Mouse (Mus musculus) lung, adult 2 months (tissue): ENCODE data around the gene Ppp1r14a. TPM values are rescaled to one million over a fixed set of nuclear protein-coding genes. Genes with fewer than 3 reads are reported as not detected.
A peak's percentile ranks its signal among the peaks of the same experiment; 100 is the strongest.

Experiments used
- DNase-seq: peaks from one replicate; pipeline ENCODE4 v3.0.0; 2022
- H3K4me1 ChIP-seq: fragments of 200-500 bp; 2 replicates; pipeline ENCODE4 v1.6.1; 2011; ENCODE audit warnings: low read length; ENCODE audit not compliant: control insufficient read depth, insufficient read depth
- H3K4me3 ChIP-seq: fragments of 200-500 bp; replicated peaks from 2 replicates; pipeline ENCODE3; 2011; ENCODE audit warnings: low read depth, mild to moderate bottlenecking, control low read depth, low read length; ENCODE audit errors: extremely low read depth
- CTCF ChIP-seq: fragments of 200-500 bp; IDR thresholded peaks from 2 replicates; pipeline ENCODE4 v1.5.1; 2011; ENCODE audit warnings: mild to moderate bottlenecking, low read length, control low read depth; ENCODE audit not compliant: insufficient read depth
- POLR2A ChIP-seq: fragments of 200-500 bp; IDR thresholded peaks from 2 replicates; pipeline ENCODE4 v1.6.1; 2011; ENCODE audit warnings: low read depth, mild to moderate bottlenecking, control low read depth, low read length, borderline replicate concordance; ENCODE audit errors: extremely low read depth
- WGBS: fragments of 180-500 bp; shearing (Covaris S2); methylation state at CpG from one replicate; pipeline ENCODE4 v1.1.7; 2018; 5-methylcytosine and 5-hydroxymethylcytosine counted together
- polyA plus RNA-seq: library from polyadenylated mRNA; depleted of rRNA; stranded (reverse); fragments of >200 nt; gene quantifications from 2 replicates; pipeline ENCODE4 v1.2.3, GENCODE M21; 2012

Gene Ppp1r14a
- polyA plus RNA-seq, 1 experiment: 242 TPM

DNA sequence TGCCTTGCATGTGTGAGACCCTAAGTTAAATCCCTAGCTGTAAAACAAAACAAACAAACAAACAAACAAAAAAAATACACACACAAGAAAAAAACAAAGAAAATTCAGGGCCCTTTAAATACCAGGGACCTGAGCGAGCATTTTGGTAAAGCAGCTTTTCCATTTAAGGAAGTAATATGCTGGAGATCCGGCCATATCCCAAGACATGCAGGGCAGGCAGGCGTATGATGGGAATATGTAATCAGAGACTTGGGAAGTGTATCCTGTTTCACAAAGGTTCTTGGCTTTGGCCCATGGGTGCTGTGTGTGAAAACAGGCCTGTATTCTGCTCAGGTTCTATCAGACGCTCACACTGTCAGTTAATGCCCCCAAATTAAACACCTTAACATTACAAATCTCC is 11.6 kb upstream of the Ppp1r14a start:
- TF ChIP-seq POLR2A (no peak), CTCF (no peak)
- 48% methylated on average over 4 of the region's 4 CpGs for WGBS
- Histone ChIP-seq H3K4me3 (no peak overlapping the region), H3K4me1 (peaks cover 3% of the 10 kb centered on the region; the same call in 1 of the 2 replicates)
- no peak for DNase-seq

- Histone ChIP-seq H3K4me1 (peaks cover 3% of the 10 kb centered on the region; the same call in 1 of the 2 replicates), H3K4me3 (no peak overlapping the region)
- TF ChIP-seq POLR2A (no peak), CTCF (no peak)
- DNase-seq: no peak
Measured at GRCm38 (mm10) chr7:29279261-29279660, 9.8 kb upstream of the Ppp1r14a start.

DNA sequence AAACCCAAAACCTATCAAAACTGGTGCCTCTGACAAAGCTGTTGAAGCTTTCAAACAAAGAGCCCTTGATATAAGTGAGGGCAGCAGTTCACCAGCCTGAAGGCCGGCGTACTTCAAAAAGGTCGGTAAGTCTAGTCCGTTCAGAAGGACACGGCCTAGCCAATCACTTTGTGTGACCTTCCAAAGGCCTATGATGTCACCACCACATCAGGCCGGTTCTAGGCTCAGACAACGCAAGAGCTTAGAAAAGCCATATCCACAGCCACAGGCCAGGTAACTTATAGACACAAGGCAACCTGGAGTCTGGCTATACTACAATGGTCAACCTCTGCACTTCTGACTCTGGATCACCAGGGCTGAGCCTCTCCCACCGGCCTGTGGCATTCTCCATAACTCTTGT is 9.2 kb upstream of the Ppp1r14a start:
- no peak overlapping the region for H3K4me3 ChIP-seq
- peaks cover 3% of the 10 kb centered on the region; the same call in 1 of the 2 replicates for H3K4me1 ChIP-seq
- TF ChIP-seq CTCF (no peak), POLR2A (no peak)
- WGBS: 74% methylated on average over 8 of the region's 8 CpGs
- DNase-seq: no peak

DNA sequence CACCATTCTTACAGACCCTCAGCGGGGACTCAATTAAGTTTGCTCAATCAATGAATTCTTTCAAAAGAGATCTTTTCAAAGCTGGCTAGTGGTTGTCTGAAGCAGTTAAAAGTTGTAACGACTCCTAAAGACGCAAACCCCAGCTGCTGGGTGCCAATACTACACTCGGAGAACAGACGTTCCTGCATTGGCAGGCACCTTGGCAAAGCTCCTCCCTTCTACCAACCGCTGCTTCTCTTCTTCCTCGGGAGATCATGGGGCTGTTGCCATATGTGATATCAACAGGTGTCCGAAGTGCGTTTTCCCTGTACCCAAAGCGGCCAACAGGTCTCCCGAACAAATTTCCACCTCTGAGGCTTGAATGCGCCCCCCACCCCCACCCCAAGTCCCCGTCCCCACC is 8.3 kb upstream of the Ppp1r14a start:
- peak overlapping the region; percentile 88 for H3K4me3 ChIP-seq
- 16% methylated on average over 13 of the region's 13 CpGs for WGBS
- H3K4me1 ChIP-seq: peaks cover 3% of the 10 kb centered on the region; the same call in 1 of the 2 replicates
- TF ChIP-seq POLR2A (no peak), CTCF (no peak)
- DNase-seq: no peak

GRCm38 (mm10) chr7:29281201-29282073 is 7.7 kb upstream of the Ppp1r14a start, which contains the start of gene Spint2:
Spint2 (minus strand) TSS chr7:29281912.
- TF ChIP-seq CTCF (no peak), POLR2A (peak; percentile 88; the same call in 1 of the 2 replicates)
- DNase-seq: peak; percentile 90
- peaks cover 3% of the 10 kb centered on the region; the same call in 1 of the 2 replicates for H3K4me1 ChIP-seq
- H3K4me3 ChIP-seq: peak within 1 kb of the TSS; percentile 88
- under 1% methylated on average over 80 of the region's 80 CpGs for WGBS

DNA sequence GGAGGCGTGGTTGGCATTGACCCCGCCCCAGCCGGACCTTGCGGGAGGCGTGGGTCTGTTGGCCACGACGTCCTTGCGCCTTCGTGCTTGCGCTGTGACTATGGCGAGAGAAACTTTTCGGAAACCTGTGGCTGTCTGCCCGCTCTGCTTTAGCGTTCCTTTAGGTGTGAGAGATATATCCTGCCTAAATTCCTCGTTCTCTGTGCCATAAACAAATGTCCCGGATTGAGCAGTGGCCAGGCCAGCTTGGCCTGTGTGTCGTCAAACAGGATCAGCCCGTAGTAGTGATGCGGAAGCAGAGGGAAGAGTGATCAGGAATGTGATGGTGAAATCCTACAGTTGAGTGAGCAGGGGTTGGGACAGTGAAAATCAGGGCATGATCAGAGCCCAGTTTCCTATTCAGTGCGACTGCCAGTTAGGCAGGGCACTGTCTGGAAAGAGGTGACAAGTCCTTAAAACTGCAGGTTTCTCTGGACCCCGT is 7.0 kb upstream of the Ppp1r14a start:
- 9% methylated on average over 21 of the region's 21 CpGs for WGBS
- peak overlapping the region; percentile 0 for H3K4me3 ChIP-seq
- no peak for TF ChIP-seq CTCF
- TF ChIP-seq POLR2A: no peak

DNA sequence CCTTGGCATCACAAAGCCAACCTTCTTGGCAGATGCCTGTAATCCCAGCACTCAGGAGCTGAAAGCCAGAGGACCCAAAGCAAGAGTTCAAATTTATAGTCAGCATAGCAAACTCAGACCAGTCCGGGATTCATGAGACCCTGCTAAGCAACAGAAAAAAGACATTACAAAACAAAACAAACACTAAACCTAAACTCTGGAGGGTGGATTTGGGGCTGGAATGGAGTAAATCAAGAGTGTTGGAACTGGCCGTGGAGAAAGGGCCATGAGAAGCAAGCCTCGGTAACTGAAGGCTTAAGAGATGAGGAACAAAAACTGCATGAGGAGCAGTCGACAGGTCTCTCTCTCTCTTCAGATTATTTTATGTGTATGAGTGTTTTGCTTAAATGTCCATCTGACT is 5.2 kb upstream of the Ppp1r14a start:
- DNase-seq: no peak
- WGBS: 73% methylated on average over 4 of the region's 4 CpGs
- peaks cover 3% of the 10 kb centered on the region; the same call in 1 of the 2 replicates for H3K4me1 ChIP-seq
- no peak for TF ChIP-seq POLR2A
- no peak overlapping the region for H3K4me3 ChIP-seq

More for the DNA sequence above, 7.0 kb upstream of the Ppp1r14a start:
- no peak for DNase-seq
- peaks cover 3% of the 10 kb centered on the region; the same call in 1 of the 2 replicates for H3K4me1 ChIP-seq

DNA sequence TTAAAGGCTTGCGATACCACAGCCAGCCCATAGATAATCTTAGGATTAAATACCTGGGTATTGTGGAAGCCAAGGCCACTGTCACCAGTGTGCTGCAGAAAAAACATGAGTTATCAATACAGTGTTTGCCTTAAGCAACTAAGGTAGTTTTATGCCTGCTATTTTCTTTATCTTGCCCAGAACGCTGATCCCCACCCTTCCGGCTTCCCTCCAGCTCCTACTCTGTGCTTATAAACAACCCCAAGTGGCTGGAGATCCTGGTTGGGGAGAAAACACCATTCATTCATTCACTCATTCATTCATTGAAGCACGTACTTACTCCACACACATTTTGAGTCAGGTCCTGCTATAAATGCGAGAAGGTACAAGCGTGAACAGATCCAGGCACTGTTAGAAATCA is 4.6 kb upstream of the Ppp1r14a start:
- no peak overlapping the region for H3K4me3 ChIP-seq
- no peak for TF ChIP-seq POLR2A
- no peak for TF ChIP-seq CTCF
- no peak for DNase-seq
- 93% methylated on average over 6 of the region's 6 CpGs for WGBS
- H3K4me1 ChIP-seq: peaks cover 3% of the 10 kb centered on the region; the same call in 1 of the 2 replicates

DNA sequence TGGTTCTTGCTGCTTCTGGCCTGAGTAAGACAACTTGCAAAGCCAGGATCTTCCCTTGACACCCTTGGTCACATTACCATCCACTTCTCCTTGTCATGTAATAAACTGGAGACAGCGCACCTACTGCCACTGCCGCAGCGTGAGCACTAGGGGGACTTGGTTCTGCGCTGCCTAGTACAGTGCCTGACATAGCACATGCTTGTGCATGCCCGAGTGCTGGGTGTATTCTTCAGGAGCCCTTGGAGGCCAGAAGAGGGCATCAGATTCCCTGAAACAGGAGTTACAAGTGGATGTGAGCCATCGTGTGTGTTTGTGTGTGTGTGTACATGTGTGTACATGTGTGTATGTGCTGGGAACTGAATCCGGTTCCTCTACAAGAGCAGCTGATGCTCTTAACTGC is 1.6 kb upstream of the Ppp1r14a start:
- no peaks in the 10 kb centered on the region for H3K4me1 ChIP-seq
- no peak overlapping the region for H3K4me3 ChIP-seq
- WGBS: 77% methylated on average over 7 of the region's 7 CpGs
- DNase-seq: no peak
- TF ChIP-seq POLR2A (no peak), CTCF (no peak)

- TF ChIP-seq POLR2A: no peak
- no peak for TF ChIP-seq CTCF
- no peak for DNase-seq
- 67% methylated on average over 2 of the region's 2 CpGs for WGBS
- H3K4me1 ChIP-seq: no peaks in the 10 kb centered on the region
- H3K4me3 ChIP-seq: no peak overlapping the region
Measured at GRCm38 (mm10) chr7:29288079-29288478, 1.0 kb upstream of the Ppp1r14a start.
